Mouse (Mus musculus): ENCODE results near the gene 2010005H15Rik. TPM values are rescaled to one million over a fixed set of nuclear protein-coding genes. Genes with fewer than 3 reads are reported as not detected.
"Not testable (repeated sequence)": the region's sequence is repeated elsewhere in the genome, so short reads cannot be mapped to it uniquely, and the experiment has no call there.

2010005H15Rik gene
- polyA plus RNA-seq (2014; fragmentation: Nextera tagmentation; extraction: Ambion mirVana): not detected in 2 replicates

GRCm38 (mm10) chr16:36221168-36221567, at the start of gene 2010005H15Rik:
TSS of gene 2010005H15Rik (plus strand) at chr16:36221468.
- H3K4me1 ChIP-seq (ENCODE audit: control insufficient read depth, insufficient read depth, low read length); H3K9ac ChIP-seq (replicated peaks; ENCODE audit: low read length); H3K4me2 ChIP-seq (ENCODE audit: low read depth, low read length); H3K9me3 ChIP-seq (replicated peaks; ENCODE audit: control insufficient read depth, low read length); H3K27me3 ChIP-seq (ENCODE audit: control insufficient read depth, insufficient read depth, low read length); H3K27ac ChIP-seq (replicated peaks; ENCODE audit: low read depth, low read length); DNase-seq (ENCODE audit: low spot score); H3K4me3 ChIP-seq (ENCODE audit: low read depth, low read length); H3K36me3 ChIP-seq (replicated peaks; ENCODE audit: control insufficient read depth, insufficient read depth, low read depth, low read length); ATAC-seq (replicated peaks; ENCODE audit: insufficient number of reproducible peaks, low FRiP score, low TSS enrichment, low read depth): not testable (repeated sequence)
- 87% methylated on average over 6 of the region's 7 CpGs for whole genome bisulfite sequencing

- Histone ChIP-seq H3K27me3 (ENCODE audit: control insufficient read depth, insufficient read depth, low read length) (no peaks in the 10 kb centered on the region), H3K4me1 (ENCODE audit: control insufficient read depth, insufficient read depth, low read length) (no peaks in the 10 kb centered on the region), H3K27ac (replicated peaks; ENCODE audit: low read depth, low read length) (no peak overlapping the region), H3K4me2 (ENCODE audit: low read depth, low read length) (no peak overlapping the region), H3K4me3 (ENCODE audit: low read depth, low read length) (no peak overlapping the region), H3K9me3 (replicated peaks; ENCODE audit: control insufficient read depth, low read length) (no peaks in the 10 kb centered on the region), H3K36me3 (replicated peaks; ENCODE audit: control insufficient read depth, insufficient read depth, low read depth, low read length) (no peaks in the 10 kb centered on the region), H3K9ac (replicated peaks; ENCODE audit: low read length) (no peak overlapping the region)
- ATAC-seq (replicated peaks; ENCODE audit: insufficient number of reproducible peaks, low FRiP score, low TSS enrichment, low read depth): no peak
- DNase-seq (ENCODE audit: low spot score): no peak
Observed at GRCm38 (mm10) chr16:36176108-36176507, 45.2 kb upstream of the 2010005H15Rik start.

GRCm38 (mm10) chr16:36179910-36180309, 41.4 kb upstream of the 2010005H15Rik start:
- Histone ChIP-seq H3K4me3 (ENCODE audit: low read depth, low read length) (no peak overlapping the region), H3K36me3 (replicated peaks; ENCODE audit: control insufficient read depth, insufficient read depth, low read depth, low read length) (no peaks in the 10 kb centered on the region), H3K4me2 (ENCODE audit: low read depth, low read length) (no peak overlapping the region), H3K4me1 (ENCODE audit: control insufficient read depth, insufficient read depth, low read length) (no peaks in the 10 kb centered on the region), H3K9ac (replicated peaks; ENCODE audit: low read length) (no peak overlapping the region), H3K27me3 (ENCODE audit: control insufficient read depth, insufficient read depth, low read length) (no peaks in the 10 kb centered on the region), H3K9me3 (replicated peaks; ENCODE audit: control insufficient read depth, low read length) (no peaks in the 10 kb centered on the region), H3K27ac (replicated peaks; ENCODE audit: low read depth, low read length) (no peak overlapping the region)
- 78% methylated on average over 2 of the region's 2 CpGs for WGBS
- DNase-seq (ENCODE audit: low spot score) (no peak), ATAC-seq (replicated peaks; ENCODE audit: insufficient number of reproducible peaks, low FRiP score, low TSS enrichment, low read depth) (no peak)

GRCm38 (mm10) chr16:36183912-36184311, 37.4 kb upstream of the 2010005H15Rik start, which contains the start of gene Gm5483:
TSS of gene Gm5483 (plus strand) at chr16:36184212.
- 85% methylated on average over 4 of the region's 4 CpGs for WGBS
- H3K36me3 ChIP-seq (replicated peaks; ENCODE audit: control insufficient read depth, insufficient read depth, low read depth, low read length); H3K27me3 ChIP-seq (ENCODE audit: control insufficient read depth, insufficient read depth, low read length); H3K4me1 ChIP-seq (ENCODE audit: control insufficient read depth, insufficient read depth, low read length); DNase-seq (ENCODE audit: low spot score); H3K9ac ChIP-seq (replicated peaks; ENCODE audit: low read length); H3K27ac ChIP-seq (replicated peaks; ENCODE audit: low read depth, low read length); H3K4me3 ChIP-seq (ENCODE audit: low read depth, low read length); ATAC-seq (replicated peaks; ENCODE audit: insufficient number of reproducible peaks, low FRiP score, low TSS enrichment, low read depth); H3K4me2 ChIP-seq (ENCODE audit: low read depth, low read length); H3K9me3 ChIP-seq (replicated peaks; ENCODE audit: control insufficient read depth, low read length): not testable (repeated sequence)

GRCm38 (mm10) chr16:36199226-36199625, 22.0 kb upstream of the 2010005H15Rik start:
- H3K9ac ChIP-seq (replicated peaks; ENCODE audit: low read length): no peak overlapping the region
- WGBS: 45% methylated on average over 19 of the region's 19 CpGs
- H3K4me3 ChIP-seq (ENCODE audit: low read depth, low read length): no peak overlapping the region
- DNase-seq (ENCODE audit: low spot score) (peak; percentile 6), ATAC-seq (replicated peaks; ENCODE audit: insufficient number of reproducible peaks, low FRiP score, low TSS enrichment, low read depth) (no peak)
- no peaks in the 10 kb centered on the region for H3K27me3 ChIP-seq (ENCODE audit: control insufficient read depth, insufficient read depth, low read length)
- no peak overlapping the region; the same call in 1 of the 2 replicates for H3K4me2 ChIP-seq (ENCODE audit: low read depth, low read length)
- no peaks in the 10 kb centered on the region for H3K4me1 ChIP-seq (ENCODE audit: control insufficient read depth, insufficient read depth, low read length)
- H3K36me3 ChIP-seq (replicated peaks; ENCODE audit: control insufficient read depth, insufficient read depth, low read depth, low read length): no peaks in the 10 kb centered on the region
- no peaks in the 10 kb centered on the region for H3K9me3 ChIP-seq (replicated peaks; ENCODE audit: control insufficient read depth, low read length)
- no peak overlapping the region for H3K27ac ChIP-seq (replicated peaks; ENCODE audit: low read depth, low read length)

GRCm38 (mm10) chr16:36203846-36204245, 17.4 kb upstream of the 2010005H15Rik start:
- Histone ChIP-seq H3K9me3 (replicated peaks; ENCODE audit: control insufficient read depth, low read length) (no peaks in the 10 kb centered on the region), H3K9ac (replicated peaks; ENCODE audit: low read length) (no peak overlapping the region), H3K4me3 (ENCODE audit: low read depth, low read length) (no peak overlapping the region), H3K4me2 (ENCODE audit: low read depth, low read length) (no peak overlapping the region), H3K27me3 (ENCODE audit: control insufficient read depth, insufficient read depth, low read length) (no peaks in the 10 kb centered on the region), H3K4me1 (ENCODE audit: control insufficient read depth, insufficient read depth, low read length) (no peaks in the 10 kb centered on the region), H3K36me3 (replicated peaks; ENCODE audit: control insufficient read depth, insufficient read depth, low read depth, low read length) (no peaks in the 10 kb centered on the region), H3K27ac (replicated peaks; ENCODE audit: low read depth, low read length) (no peak overlapping the region)
- DNase-seq (ENCODE audit: low spot score) (no peak), ATAC-seq (replicated peaks; ENCODE audit: insufficient number of reproducible peaks, low FRiP score, low TSS enrichment, low read depth) (no peak)
- 79% methylated on average over 5 of the region's 5 CpGs for WGBS

GRCm38 (mm10) chr16:36205684-36206083, 15.6 kb upstream of the 2010005H15Rik start:
- DNase-seq (ENCODE audit: low spot score); ATAC-seq (replicated peaks; ENCODE audit: insufficient number of reproducible peaks, low FRiP score, low TSS enrichment, low read depth); H3K36me3 ChIP-seq (replicated peaks; ENCODE audit: control insufficient read depth, insufficient read depth, low read depth, low read length); H3K27ac ChIP-seq (replicated peaks; ENCODE audit: low read depth, low read length); H3K27me3 ChIP-seq (ENCODE audit: control insufficient read depth, insufficient read depth, low read length); H3K9me3 ChIP-seq (replicated peaks; ENCODE audit: control insufficient read depth, low read length); H3K9ac ChIP-seq (replicated peaks; ENCODE audit: low read length); H3K4me2 ChIP-seq (ENCODE audit: low read depth, low read length); H3K4me1 ChIP-seq (ENCODE audit: control insufficient read depth, insufficient read depth, low read length); H3K4me3 ChIP-seq (ENCODE audit: low read depth, low read length): not testable (repeated sequence)
- WGBS: 43% methylated on average over 2 of the region's 2 CpGs

- Histone ChIP-seq H3K36me3 (replicated peaks; ENCODE audit: control insufficient read depth, insufficient read depth, low read depth, low read length) (no peaks in the 10 kb centered on the region), H3K4me1 (ENCODE audit: control insufficient read depth, insufficient read depth, low read length) (no peaks in the 10 kb centered on the region), H3K27me3 (ENCODE audit: control insufficient read depth, insufficient read depth, low read length) (no peaks in the 10 kb centered on the region), H3K4me2 (ENCODE audit: low read depth, low read length) (no peak within 1 kb of the TSS), H3K27ac (replicated peaks; ENCODE audit: low read depth, low read length) (no peak within 1 kb of the TSS), H3K9ac (replicated peaks; ENCODE audit: low read length) (no peak within 1 kb of the TSS), H3K9me3 (replicated peaks; ENCODE audit: control insufficient read depth, low read length) (no peaks in the 10 kb centered on the region), H3K4me3 (ENCODE audit: low read depth, low read length) (no peak within 1 kb of the TSS)
- no peak for ATAC-seq (replicated peaks; ENCODE audit: insufficient number of reproducible peaks, low FRiP score, low TSS enrichment, low read depth)
- WGBS: 77% methylated on average over 2 of the region's 2 CpGs
- no peak for DNase-seq (ENCODE audit: low spot score)
Observed at GRCm38 (mm10) chr16:36209967-36210453, 11.3 kb upstream of the 2010005H15Rik start, which contains the start of gene Gm5416. TSS of gene Gm5416 (plus strand) at chr16:36210403.
